Mouse (Mus musculus): ENCODE measurements around the gene Fam71f1. TPM values are rescaled to one million over a fixed set of nuclear protein-coding genes. Genes with fewer than 3 reads are reported as not detected.

The Fam71f1 gene
- polyA plus RNA-seq, 1 experiment from 2014 or later = not detected

GRCm38 (mm10) chr6:29378678-29379077, 59.7 kb downstream of the Fam71f1 start:
- H3K27ac ChIP-seq = no peak overlapping the region
- 91% methylated on average over 10 of the region's 10 CpGs for WGBS
- H3K4me1 ChIP-seq = no peaks in the 10 kb centered on the region
- H3K27me3 ChIP-seq = no peaks in the 10 kb centered on the region
- no peaks in the 10 kb centered on the region for H3K9me3 ChIP-seq
- no peak overlapping the region for H3K4me3 ChIP-seq
- H3K9ac ChIP-seq = no peak overlapping the region
- ATAC-seq (ENCODE audit: insufficient number of reproducible peaks, low FRiP score, low TSS enrichment, low read depth) = no peak
- H3K4me2 ChIP-seq = no peak overlapping the region
- peaks cover 58% of the 10 kb centered on the region for H3K36me3 ChIP-seq

GRCm38 (mm10) chr6:29379954-29380353, 61.0 kb downstream of the Fam71f1 start:
- no peak overlapping the region for H3K4me3 ChIP-seq
- peaks cover 45% of the 10 kb centered on the region for H3K36me3 ChIP-seq
- H3K4me2 ChIP-seq = no peak overlapping the region
- 92% methylated on average over 6 of the region's 6 CpGs for WGBS
- H3K9ac ChIP-seq = no peak overlapping the region
- no peaks in the 10 kb centered on the region for H3K4me1 ChIP-seq
- no peak for ATAC-seq (ENCODE audit: insufficient number of reproducible peaks, low FRiP score, low TSS enrichment, low read depth)
- H3K27ac ChIP-seq = no peak overlapping the region
- no peaks in the 10 kb centered on the region for H3K9me3 ChIP-seq
- H3K27me3 ChIP-seq = no peaks in the 10 kb centered on the region

- ATAC-seq (ENCODE audit: insufficient number of reproducible peaks, low FRiP score, low TSS enrichment, low read depth) = no peak
- Histone ChIP-seq H3K36me3 (peaks cover 22% of the 10 kb centered on the region), H3K4me2 (no peak overlapping the region), H3K4me1 (peaks cover 7% of the 10 kb centered on the region), H3K9me3 (no peaks in the 10 kb centered on the region), H3K4me3 (no peak overlapping the region), H3K9ac (no peak overlapping the region), H3K27me3 (no peaks in the 10 kb centered on the region), H3K27ac (no peak overlapping the region)
- WGBS = 72% methylated on average over 2 of the region's 2 CpGs
Measured at GRCm38 (mm10) chr6:29382442-29382841, 63.5 kb downstream of the Fam71f1 start.

Other genes with a start within 250 kb of the Fam71f1 start
- 30.7 and 31.5 TPM in 2 replicates for gene Rbm28, start 154.1 kb upstream of the Fam71f1 start, polyA plus RNA-seq (2015; fragmentation: Nextera tagmentation; extraction: Ambion mirVana)
- gene Prrt4, start 139.6 kb upstream of the Fam71f1 start, polyA plus RNA-seq (2015; fragmentation: Nextera tagmentation; extraction: Ambion mirVana) = 0.67 and 0.83 TPM in 2 replicates
- 50.4 and 56.8 TPM in 2 replicates for gene Impdh1, start 102.8 kb upstream of the Fam71f1 start, polyA plus RNA-seq (2015; fragmentation: Nextera tagmentation; extraction: Ambion mirVana)
- gene Hilpda, start 46.7 kb upstream of the Fam71f1 start, polyA plus RNA-seq (2015; fragmentation: Nextera tagmentation; extraction: Ambion mirVana) = 41.8 and 45.7 TPM in 2 replicates
- gene Fam71f2, start 39.5 kb upstream of the Fam71f1 start, polyA plus RNA-seq (2015; fragmentation: Nextera tagmentation; extraction: Ambion mirVana) = 0.19 and 0.38 TPM in 2 replicates
- gene Calu, start 28.9 kb downstream of the Fam71f1 start, polyA plus RNA-seq (2015; fragmentation: Nextera tagmentation; extraction: Ambion mirVana) = 549 and 573 TPM in 2 replicates
- gene Opn1sw, start 69.3 kb downstream of the Fam71f1 start, polyA plus RNA-seq (2015; fragmentation: Nextera tagmentation; extraction: Ambion mirVana) = 1.1 and 1.3 TPM in 2 replicates
- gene Ccdc136, start 77.2 kb downstream of the Fam71f1 start, polyA plus RNA-seq (2015; fragmentation: Nextera tagmentation; extraction: Ambion mirVana) = 18.1 and 21.0 TPM in 2 replicates
- gene Flnc, start 114.1 kb downstream of the Fam71f1 start, polyA plus RNA-seq (2015; fragmentation: Nextera tagmentation; extraction: Ambion mirVana) = 21.5 and 28.0 TPM in 2 replicates
- gene Atp6v1f, start 148.6 kb downstream of the Fam71f1 start, polyA plus RNA-seq (2015; fragmentation: Nextera tagmentation; extraction: Ambion mirVana) = 221 and 243 TPM in 2 replicates
- gene Atp6v1fnb, start 152.3 kb downstream of the Fam71f1 start, polyA plus RNA-seq (2015; fragmentation: Nextera tagmentation; extraction: Ambion mirVana) = not detected in 2 replicates
- gene Kcp, start 188.8 kb downstream of the Fam71f1 start, polyA plus RNA-seq (2015; fragmentation: Nextera tagmentation; extraction: Ambion mirVana) = 25.8 and 26.5 TPM in 2 replicates
- gene Irf5, start 207.5 kb downstream of the Fam71f1 start, polyA plus RNA-seq (2015; fragmentation: Nextera tagmentation; extraction: Ambion mirVana) = 4.6 and 6.0 TPM in 2 replicates